Mouse (Mus musculus) midbrain, embryonic 16.5 days (tissue): ENCODE results near the gene Bclaf1. TPM values are rescaled to one million over a fixed set of nuclear protein-coding genes. Genes with fewer than 3 reads are reported as not detected.
A peak's percentile ranks its signal among the peaks of the same experiment; 100 is the strongest.

ENCODE experiments used
- ATAC-seq: fragments of 200-750 bp; cut with Nextera tagmentation; 2 replicates; pipeline ENCODE4 v1.8.0; 2017; ENCODE audit warnings: moderate TSS enrichment
- H3K27ac ChIP-seq: fragments of 300-500 bp; sonication (generic); 2 replicates; pipeline ENCODE4 v1.5.1; 2014; ENCODE audit warnings: mild to moderate bottlenecking, low read length, mixed read lengths
- H3K27me3 ChIP-seq: fragments of 300-500 bp; sonication (generic); 2 replicates; pipeline ENCODE4 v1.6.1; 2014; ENCODE audit warnings: low read depth, low read length, mixed read lengths; ENCODE audit not compliant: control insufficient read depth, insufficient read depth
- H3K36me3 ChIP-seq: fragments of 300-500 bp; sonication (generic); 2 replicates; pipeline ENCODE4 v1.6.1; 2014; ENCODE audit warnings: mild to moderate bottlenecking, low read length, moderate library complexity, mixed read lengths; ENCODE audit not compliant: control insufficient read depth, insufficient read depth
- H3K4me1 ChIP-seq: fragments of 300-500 bp; sonication (generic); 2 replicates; pipeline ENCODE4 v1.6.1; 2014; ENCODE audit warnings: mild to moderate bottlenecking, low read length, mixed read lengths; ENCODE audit not compliant: control insufficient read depth, insufficient read depth
- H3K4me2 ChIP-seq: fragments of 300-500 bp; sonication (generic); 2 replicates; pipeline ENCODE4 v1.6.1; 2014; ENCODE audit warnings: mild to moderate bottlenecking, low read length, mixed read lengths
- H3K4me3 ChIP-seq: fragments of 300-500 bp; sonication (generic); 2 replicates; pipeline ENCODE4 v1.5.1; 2014; ENCODE audit warnings: low read depth, mild to moderate bottlenecking, low read length, moderate library complexity, mixed read lengths
- H3K9ac ChIP-seq: fragments of 300-500 bp; sonication (generic); 2 replicates; pipeline ENCODE4 v1.6.1; 2014; ENCODE audit warnings: low read depth, low read length, mixed read lengths
- H3K9me3 ChIP-seq: fragments of 300-500 bp; sonication (generic); replicated peaks from 2 replicates; pipeline ENCODE4 v1.6.1; 2014; ENCODE audit warnings: mild to moderate bottlenecking, low read length, mixed read lengths; ENCODE audit not compliant: control insufficient read depth, poor library complexity, severe bottlenecking
- WGBS: fragments of 180-500 bp; shearing (Covaris S2); extraction: QIAGEN DNeasy Blood & Tissue Kit; methylation state at CpG from one replicate; pipeline ENCODE4 v1.1.7; 2014; 5-methylcytosine and 5-hydroxymethylcytosine counted together
- polyA plus RNA-seq: library from polyadenylated mRNA; unstranded; fragments of >200 nt; fragmentation: Nextera tagmentation; extraction: Ambion mirVana; gene quantifications from 2 replicates; pipeline ENCODE4 v1.2.1, GENCODE M21; 2015

The Bclaf1 gene
- polyA plus RNA-seq, 1 experiment from 2014 or later: 106 TPM

DNA sequence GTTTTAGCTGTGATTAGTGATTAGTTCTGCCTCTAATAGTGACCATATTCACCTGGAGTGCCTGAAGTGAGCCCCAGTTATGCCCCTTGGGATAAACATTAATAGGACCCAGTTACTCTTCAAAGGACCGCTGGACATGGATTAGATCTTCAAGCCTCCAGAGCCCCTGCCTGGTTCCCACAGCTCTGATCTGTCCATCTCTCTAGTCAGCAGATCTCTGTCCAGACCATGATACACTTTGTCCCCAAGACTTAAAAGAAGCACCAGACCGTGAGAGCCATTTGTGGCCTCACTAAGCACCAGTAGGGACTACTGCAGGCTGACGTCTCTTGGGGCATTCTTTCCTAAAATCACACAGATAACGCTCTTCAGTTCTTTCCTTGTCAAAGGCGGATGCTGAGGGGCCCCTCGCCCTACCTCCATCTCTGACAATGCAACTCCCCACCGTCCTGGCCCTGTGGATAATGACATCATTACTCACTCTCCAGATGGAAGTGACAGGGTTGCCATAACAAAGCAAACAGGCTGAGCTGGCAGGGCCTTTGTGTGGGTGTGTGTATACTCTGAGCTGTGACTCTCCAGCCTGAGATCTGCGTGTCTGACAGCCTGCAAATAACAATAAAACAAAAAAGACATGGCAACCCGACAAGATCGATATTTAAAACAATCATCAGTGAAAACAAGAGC lies 26.8 kb upstream of the Bclaf1 start:
- no peaks in the 10 kb centered on the region for H3K27me3 ChIP-seq
- peak; percentile 79 for ATAC-seq
- H3K9me3 ChIP-seq: no peaks in the 10 kb centered on the region
- peak overlapping the region; percentile 79 for H3K27ac ChIP-seq
- 7% methylated on average over 10 of the region's 10 CpGs for WGBS
- H3K4me1 ChIP-seq: peaks cover 25% of the 10 kb centered on the region
- H3K9ac ChIP-seq: peak overlapping the region; percentile 54
- H3K4me2 ChIP-seq: no peak overlapping the region
- no peaks in the 10 kb centered on the region for H3K36me3 ChIP-seq
- no peak overlapping the region for H3K4me3 ChIP-seq

DNA sequence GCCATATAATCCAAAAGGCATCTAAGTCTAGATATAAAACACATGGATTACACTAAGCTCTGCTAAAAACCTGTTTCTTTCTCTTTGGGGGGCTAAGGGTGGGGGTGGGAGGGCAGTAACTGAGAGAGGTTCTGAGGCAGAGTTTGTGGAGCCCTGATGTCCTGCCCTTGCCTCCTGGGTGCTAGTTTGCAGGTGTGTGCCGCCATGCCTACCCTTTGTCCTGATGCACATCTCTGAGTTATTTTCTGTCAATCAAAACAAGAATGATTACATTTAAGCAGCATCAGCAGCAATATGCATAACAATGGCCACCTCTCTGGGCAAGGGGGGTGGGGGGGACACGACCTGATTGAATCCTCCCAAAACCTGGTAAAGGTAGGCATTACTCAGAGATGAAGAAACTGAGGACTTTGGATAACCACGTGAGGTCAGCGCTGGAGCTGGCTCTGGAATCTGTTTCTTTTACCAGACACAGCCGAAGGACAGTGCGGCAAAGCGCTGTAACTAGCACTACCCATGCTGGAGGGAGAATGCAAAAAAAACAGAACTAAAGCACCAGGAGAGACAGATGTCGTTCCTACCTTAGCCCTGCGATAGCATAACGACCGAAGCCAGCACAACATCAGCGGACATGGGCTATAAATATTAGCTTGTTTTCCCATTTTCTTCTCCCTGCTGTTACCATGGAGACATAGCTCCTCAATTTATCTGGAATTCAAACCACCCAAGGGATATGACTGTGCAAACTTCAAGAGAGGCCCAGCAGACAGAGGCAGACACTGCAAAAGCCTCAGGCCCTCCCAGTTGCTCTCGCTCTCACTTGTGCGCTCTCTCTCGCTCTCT lies 26.1 kb upstream of the Bclaf1 start:
- 7% methylated on average over 15 of the region's 15 CpGs for WGBS
- Histone ChIP-seq H3K27me3 (no peaks in the 10 kb centered on the region), H3K4me1 (peaks cover 28% of the 10 kb centered on the region), H3K36me3 (no peaks in the 10 kb centered on the region), H3K4me3 (0 out of 2 replicates have a peak overlapping the region, but pooled peaks have one; percentile 6), H3K9ac (peak overlapping the region; percentile 54), H3K4me2 (peak overlapping the region; percentile 46), H3K27ac (peak overlapping the region; percentile 79), H3K9me3 (no peaks in the 10 kb centered on the region)
- peak; percentile 80 for ATAC-seq

- no peak for ATAC-seq
- peak overlapping the region; percentile 79 for H3K27ac ChIP-seq
- no peak overlapping the region for H3K9ac ChIP-seq
- peaks cover 28% of the 10 kb centered on the region for H3K4me1 ChIP-seq
- no peaks in the 10 kb centered on the region for H3K36me3 ChIP-seq
- no peaks in the 10 kb centered on the region for H3K27me3 ChIP-seq
- no peak overlapping the region for H3K4me2 ChIP-seq
- no peaks in the 10 kb centered on the region for H3K9me3 ChIP-seq
- H3K4me3 ChIP-seq: no peak overlapping the region
- 44% methylated on average over 6 of the region's 6 CpGs for WGBS
These were observed 24.9 kb upstream of the Bclaf1 start for GRCm38 (mm10) chr10:20287369-20287768.

DNA sequence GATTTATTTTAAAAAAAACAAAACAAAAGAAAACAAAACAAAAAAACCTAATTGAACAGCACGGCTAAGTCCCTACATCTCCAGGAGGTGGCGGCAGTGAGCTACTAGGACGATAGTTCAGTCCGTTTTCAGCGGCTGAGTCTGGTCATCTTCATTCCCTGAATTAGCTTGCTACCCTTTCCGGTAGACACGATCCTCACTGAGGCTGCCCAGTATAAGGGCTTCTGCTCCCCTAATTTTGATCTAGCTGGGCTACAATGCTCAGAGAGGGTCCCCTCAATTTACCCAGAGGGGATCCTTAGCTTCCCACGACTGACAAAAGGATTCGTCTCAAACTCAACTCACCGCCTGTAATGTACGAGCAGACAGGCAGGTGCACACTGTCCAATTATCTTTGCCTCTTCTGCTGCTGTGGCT lies 21.8 kb upstream of the Bclaf1 start:
- Histone ChIP-seq H3K4me2 (peak overlapping the region; percentile 57), H3K27me3 (no peaks in the 10 kb centered on the region), H3K9me3 (no peaks in the 10 kb centered on the region), H3K4me3 (peak overlapping the region; percentile 20), H3K4me1 (peaks cover 26% of the 10 kb centered on the region), H3K36me3 (no peaks in the 10 kb centered on the region), H3K9ac (peak overlapping the region; percentile 66), H3K27ac (peak overlapping the region; percentile 40; the same call in 1 of the 2 replicates)
- 9% methylated on average over 11 of the region's 11 CpGs for WGBS
- ATAC-seq: peak; percentile 52

DNA sequence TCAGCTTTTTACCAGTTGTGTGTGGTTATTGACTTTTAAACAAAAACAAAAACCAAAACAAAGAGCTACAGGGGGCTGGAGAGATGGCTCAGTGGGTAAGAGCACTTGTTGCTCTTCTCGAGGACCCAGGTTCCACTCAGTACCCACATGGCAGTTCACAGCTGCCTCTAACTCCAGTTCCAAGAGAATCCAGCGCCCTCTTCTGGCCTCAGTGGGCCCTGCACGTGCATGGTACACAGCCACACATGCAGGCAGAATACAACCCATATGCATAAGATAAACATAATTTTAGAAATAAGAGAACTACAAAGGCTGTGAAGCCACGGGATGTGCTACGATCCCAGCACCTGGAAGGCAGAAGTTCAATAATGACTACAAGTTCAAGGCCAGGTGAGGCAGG lies 16.3 kb upstream of the Bclaf1 start:
- H3K9me3 ChIP-seq: no peaks in the 10 kb centered on the region
- WGBS: 74% methylated on average over 5 of the region's 5 CpGs
- no peaks in the 10 kb centered on the region for H3K36me3 ChIP-seq
- no peak overlapping the region for H3K9ac ChIP-seq
- H3K4me1 ChIP-seq: no peaks in the 10 kb centered on the region
- no peak for ATAC-seq
- no peak overlapping the region for H3K4me3 ChIP-seq
- H3K27me3 ChIP-seq: no peaks in the 10 kb centered on the region
- H3K4me2 ChIP-seq: no peak overlapping the region
- H3K27ac ChIP-seq: no peak overlapping the region

GRCm38 (mm10) chr10:20298152-20298920 lies 13.9 kb upstream of the Bclaf1 start:
- Histone ChIP-seq H3K9me3 (no peaks in the 10 kb centered on the region), H3K27me3 (no peaks in the 10 kb centered on the region), H3K27ac (no peak overlapping the region), H3K4me1 (no peaks in the 10 kb centered on the region), H3K9ac (no peak overlapping the region), H3K4me2 (no peak overlapping the region), H3K36me3 (no peaks in the 10 kb centered on the region), H3K4me3 (no peak overlapping the region)
- ATAC-seq: no peak
- WGBS: 38% methylated on average over 3 of the region's 3 CpGs

DNA sequence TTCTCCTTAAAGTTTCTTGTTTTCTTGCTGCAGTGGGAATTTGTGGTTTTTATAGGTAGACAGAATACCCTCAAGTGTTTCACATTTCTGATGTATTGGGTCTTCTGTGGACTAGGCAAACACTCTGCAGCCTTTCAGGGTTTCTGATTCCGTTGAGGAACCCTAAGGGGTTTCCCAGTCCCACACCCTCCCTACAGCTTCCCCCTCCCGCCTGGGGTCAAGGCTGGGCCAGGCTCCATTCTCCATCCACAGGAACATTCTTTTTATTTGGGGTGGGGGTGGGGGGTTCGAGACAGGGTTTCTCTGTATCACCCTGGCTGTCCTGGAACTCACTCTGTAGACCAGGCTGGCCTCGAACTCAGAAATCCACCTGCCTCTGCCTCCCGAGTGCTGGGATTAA lies 13.2 kb upstream of the Bclaf1 start:
- H3K4me2 ChIP-seq: no peak overlapping the region
- H3K9ac ChIP-seq: no peak overlapping the region
- H3K36me3 ChIP-seq: no peaks in the 10 kb centered on the region
- H3K4me3 ChIP-seq: no peak overlapping the region
- WGBS: 83% methylated on average over 5 of the region's 5 CpGs
- ATAC-seq: no peak
- no peaks in the 10 kb centered on the region for H3K4me1 ChIP-seq
- no peaks in the 10 kb centered on the region for H3K27me3 ChIP-seq
- no peaks in the 10 kb centered on the region for H3K9me3 ChIP-seq
- no peak overlapping the region for H3K27ac ChIP-seq

- no peaks in the 10 kb centered on the region for H3K36me3 ChIP-seq
- peak overlapping the region; percentile 68 for H3K9ac ChIP-seq
- peak; percentile 7; the same call in 1 of the 2 replicates for ATAC-seq
- no peaks in the 10 kb centered on the region for H3K9me3 ChIP-seq
- peak overlapping the region; percentile 97 for H3K27ac ChIP-seq
- no peaks in the 10 kb centered on the region for H3K27me3 ChIP-seq
- 47% methylated on average over 11 of the region's 11 CpGs for WGBS
- peak overlapping the region; percentile 68 for H3K4me3 ChIP-seq
- peaks cover 20% of the 10 kb centered on the region for H3K4me1 ChIP-seq
- H3K4me2 ChIP-seq: peak overlapping the region; percentile 80
These were observed 1.1 kb upstream of the Bclaf1 start for GRCm38 (mm10) chr10:20310969-20311769.
